Mouse (Mus musculus) neural tube, embryonic 13.5 days (tissue): Measurements from ENCODE around the gene Pdzrn3. TPM values are rescaled to one million over a fixed set of nuclear protein-coding genes. Genes with fewer than 3 reads are reported as not detected.

Experiments
- ATAC-seq: fragments of 200-750 bp; cut with Nextera tagmentation; 2 replicates; pipeline ENCODE4 v1.8.0; 2017; ENCODE audit warnings: low read depth, mild to moderate bottlenecking, moderate TSS enrichment, moderate library complexity
- H3K27ac ChIP-seq: fragments of 300-500 bp; sonication (generic); replicated peaks from 2 replicates; pipeline ENCODE4 v1.5.1; 2015; ENCODE audit warnings: moderate library complexity, mild to moderate bottlenecking, inconsistent platforms
- H3K27me3 ChIP-seq: fragments of 300-500 bp; sonication (generic); 2 replicates; pipeline ENCODE4 v1.6.1; 2015; ENCODE audit warnings: mild to moderate bottlenecking, inconsistent platforms
- H3K36me3 ChIP-seq: fragments of 300-500 bp; sonication (generic); 2 replicates; pipeline ENCODE4 v1.6.1; 2015; ENCODE audit warnings: mild to moderate bottlenecking, inconsistent platforms
- H3K4me1 ChIP-seq: fragments of 300-500 bp; sonication (generic); replicated peaks from 2 replicates; pipeline ENCODE4 v1.6.1; 2015; ENCODE audit warnings: inconsistent platforms
- H3K4me2 ChIP-seq: fragments of 300-500 bp; sonication (generic); 2 replicates; pipeline ENCODE4 v1.6.1; 2015; ENCODE audit warnings: inconsistent platforms, mild to moderate bottlenecking, moderate library complexity
- H3K4me3 ChIP-seq: fragments of 300-500 bp; sonication (generic); 2 replicates; pipeline ENCODE4 v1.5.1; 2015; ENCODE audit warnings: mild to moderate bottlenecking, inconsistent platforms
- H3K9ac ChIP-seq: fragments of 300-500 bp; sonication (generic); 2 replicates; pipeline ENCODE4 v1.6.1; 2015; ENCODE audit warnings: moderate library complexity, mild to moderate bottlenecking, inconsistent platforms
- H3K9me3 ChIP-seq: fragments of 300-500 bp; sonication (generic); 2 replicates; pipeline ENCODE4 v1.6.1; 2016; ENCODE audit warnings: inconsistent platforms
- WGBS: fragments of 180-500 bp; shearing (Covaris S2); methylation state at CpG from one replicate; pipeline ENCODE4 v1.1.7; 2015; 5-methylcytosine and 5-hydroxymethylcytosine counted together
- polyA plus RNA-seq: library from polyadenylated mRNA; unstranded; fragments of >200 nt; fragmentation: Nextera tagmentation; extraction: Ambion mirVana; gene quantifications from 2 replicates; pipeline ENCODE4 v1.2.1, GENCODE M21; 2015

The Pdzrn3 gene
- polyA plus RNA-seq, 1 experiment from 2014 or later: 25.5 TPM

GRCm38 (mm10) chr6:101384958-101385357, 7.3 kb upstream of the Pdzrn3 start:
- peak; percentile 69 for ATAC-seq
- 56% methylated on average over 7 of the region's 7 CpGs for WGBS
- Histone ChIP-seq H3K36me3 (no peaks in the 10 kb centered on the region), H3K4me1 (peaks cover 19% of the 10 kb centered on the region), H3K4me2 (no peak overlapping the region), H3K9me3 (no peaks in the 10 kb centered on the region), H3K9ac (no peak overlapping the region), H3K4me3 (no peak overlapping the region), H3K27me3 (peaks cover 4% of the 10 kb centered on the region; the same call in 1 of the 2 replicates), H3K27ac (peak overlapping the region; percentile 53; the same call in 1 of the 2 replicates)

- 65% methylated on average over 6 of the region's 6 CpGs for WGBS
- Histone ChIP-seq H3K9me3 (no peaks in the 10 kb centered on the region), H3K4me3 (no peak overlapping the region), H3K36me3 (no peaks in the 10 kb centered on the region), H3K27ac (0 out of 2 replicates have a peak overlapping the region, but pooled peaks have one; percentile 53), H3K27me3 (peaks cover 7% of the 10 kb centered on the region; the same call in 1 of the 2 replicates), H3K4me2 (no peak overlapping the region), H3K9ac (no peak overlapping the region), H3K4me1 (peaks cover 19% of the 10 kb centered on the region)
- ATAC-seq: no peak
Measured at GRCm38 (mm10) chr6:101384476-101384875, 6.8 kb upstream of the Pdzrn3 start.

DNA sequence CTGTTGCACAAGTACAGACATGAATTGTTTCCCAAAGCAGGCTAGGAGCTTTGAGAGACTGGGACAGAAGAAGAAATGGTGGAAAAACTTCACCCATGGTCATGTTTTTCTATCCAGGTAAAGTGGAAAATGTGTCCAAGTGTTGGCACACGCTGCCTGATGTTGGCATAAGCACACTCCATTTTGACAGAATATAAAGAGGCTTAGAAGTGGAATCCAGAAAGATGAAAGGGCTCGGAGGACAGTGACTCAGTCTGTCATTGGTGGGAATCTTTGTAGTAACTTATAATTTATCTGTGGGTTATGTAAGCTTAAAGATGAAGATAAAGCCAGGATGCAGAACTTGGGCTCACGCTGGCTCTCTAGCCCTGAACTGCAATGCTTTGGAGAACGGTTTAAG, 5.2 kb upstream of the Pdzrn3 start:
- Histone ChIP-seq H3K27me3 (peaks cover 12% of the 10 kb centered on the region), H3K36me3 (no peaks in the 10 kb centered on the region), H3K4me2 (no peak overlapping the region), H3K9me3 (no peaks in the 10 kb centered on the region), H3K27ac (no peak overlapping the region), H3K9ac (no peak overlapping the region), H3K4me1 (peaks cover 24% of the 10 kb centered on the region), H3K4me3 (no peak overlapping the region)
- ATAC-seq: no peak
- 83% methylated on average over 4 of the region's 4 CpGs for WGBS

DNA sequence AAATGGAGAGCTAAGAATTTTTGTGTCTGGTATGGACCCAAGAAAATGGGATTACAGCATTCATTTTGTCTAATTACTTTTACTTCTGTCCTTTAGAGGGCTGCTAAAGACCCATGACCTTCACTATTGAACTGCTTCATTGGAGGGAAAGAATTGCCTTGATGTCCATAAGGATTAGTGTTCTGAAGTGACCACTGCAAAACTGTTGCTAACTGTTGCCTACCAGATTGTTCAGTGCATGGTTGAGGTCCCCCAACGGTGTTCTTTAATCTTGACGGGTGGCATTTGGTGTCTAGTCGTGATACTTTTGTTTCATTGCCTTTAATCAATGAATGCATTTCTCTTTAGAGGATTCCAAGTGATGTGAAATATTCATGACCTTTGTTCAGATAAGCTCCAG, 1.8 kb upstream of the Pdzrn3 start:
- peaks cover 37% of the 10 kb centered on the region for H3K4me1 ChIP-seq
- ATAC-seq: no peak
- H3K36me3 ChIP-seq: no peaks in the 10 kb centered on the region
- H3K27me3 ChIP-seq: peaks cover 21% of the 10 kb centered on the region
- no peak overlapping the region for H3K4me2 ChIP-seq
- H3K9me3 ChIP-seq: no peaks in the 10 kb centered on the region
- 54% methylated on average over 3 of the region's 3 CpGs for WGBS
- no peak overlapping the region for H3K4me3 ChIP-seq
- no peak overlapping the region for H3K27ac ChIP-seq
- H3K9ac ChIP-seq: no peak overlapping the region

DNA sequence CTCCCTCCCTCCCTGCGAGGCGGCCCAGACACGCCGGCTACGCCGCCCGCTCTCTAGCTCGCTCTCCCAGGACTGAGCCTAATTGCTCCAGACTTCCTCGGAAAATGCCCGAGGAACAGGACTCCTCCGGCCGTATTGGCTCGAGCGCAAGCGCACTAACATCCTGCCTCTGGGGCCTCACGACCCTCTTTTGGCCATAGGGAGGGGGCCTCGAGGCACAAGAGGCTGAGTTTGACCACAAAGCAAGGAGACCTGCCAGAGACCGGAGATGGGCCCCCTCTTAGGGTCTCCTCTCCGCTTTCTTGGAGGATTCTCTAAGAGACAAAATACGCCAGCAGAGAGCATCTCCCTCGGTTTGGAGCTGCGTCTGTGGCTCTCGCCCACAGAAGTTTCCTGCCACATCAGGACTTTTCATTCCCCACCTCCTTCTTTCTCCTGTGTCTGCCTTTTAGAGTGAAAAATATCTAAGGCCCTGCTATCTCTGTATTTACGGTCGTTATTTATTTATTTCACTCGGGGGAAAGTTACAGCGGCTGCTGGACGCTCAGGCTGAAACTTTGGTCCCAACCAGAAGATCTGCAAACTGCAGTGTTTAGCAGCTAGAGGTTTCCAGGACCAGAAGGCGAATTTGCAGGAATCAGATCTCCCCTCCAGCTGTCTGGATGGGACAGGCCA, 375 bp upstream of the Pdzrn3 start:
- H3K36me3 ChIP-seq: no peaks in the 10 kb centered on the region
- peaks cover 44% of the 10 kb centered on the region for H3K4me1 ChIP-seq
- H3K4me3 ChIP-seq: peak overlapping the region; percentile 58
- under 1% methylated on average over 26 of the region's 29 CpGs for WGBS
- peak overlapping the region; percentile 84 for H3K27ac ChIP-seq
- no peaks in the 10 kb centered on the region for H3K9me3 ChIP-seq
- H3K9ac ChIP-seq: peak overlapping the region; percentile 74
- peak overlapping the region; percentile 98 for H3K4me2 ChIP-seq
- H3K27me3 ChIP-seq: peaks cover 21% of the 10 kb centered on the region
- ATAC-seq: peak; percentile 90

- WGBS: 2% methylated on average over 10 of the region's 10 CpGs
- no peaks in the 10 kb centered on the region for H3K36me3 ChIP-seq
- peak overlapping the region; percentile 74 for H3K9ac ChIP-seq
- peaks cover 21% of the 10 kb centered on the region for H3K27me3 ChIP-seq
- peaks cover 44% of the 10 kb centered on the region for H3K4me1 ChIP-seq
- peak overlapping the region; percentile 98 for H3K4me2 ChIP-seq
- no peaks in the 10 kb centered on the region for H3K9me3 ChIP-seq
- peak; percentile 7; the same call in 1 of the 2 replicates for ATAC-seq
- peak overlapping the region; percentile 84; the same call in 1 of the 2 replicates for H3K27ac ChIP-seq
- H3K4me3 ChIP-seq: peak overlapping the region; percentile 58
Measured at GRCm38 (mm10) chr6:101376511-101377166, 1.1 kb downstream of the Pdzrn3 start.

- peak overlapping the region; percentile 74; the same call in 1 of the 2 replicates for H3K9ac ChIP-seq
- peaks cover 44% of the 10 kb centered on the region for H3K4me1 ChIP-seq
- H3K4me3 ChIP-seq: peak overlapping the region; percentile 58
- no peak overlapping the region for H3K27ac ChIP-seq
- H3K9me3 ChIP-seq: no peaks in the 10 kb centered on the region
- no peak for ATAC-seq
- peak overlapping the region; percentile 98 for H3K4me2 ChIP-seq
- H3K27me3 ChIP-seq: peaks cover 21% of the 10 kb centered on the region
- WGBS: 39% methylated on average over 10 of the region's 10 CpGs
- no peaks in the 10 kb centered on the region for H3K36me3 ChIP-seq
Measured at GRCm38 (mm10) chr6:101376049-101376448, 1.6 kb downstream of the Pdzrn3 start.

GRCm38 (mm10) chr6:101374721-101375120, 3.0 kb downstream of the Pdzrn3 start:
- Histone ChIP-seq H3K9ac (peak overlapping the region; percentile 2), H3K27me3 (peaks cover 17% of the 10 kb centered on the region), H3K4me3 (peak overlapping the region; percentile 27), H3K4me1 (peaks cover 44% of the 10 kb centered on the region), H3K9me3 (no peaks in the 10 kb centered on the region), H3K4me2 (peak overlapping the region; percentile 46), H3K36me3 (no peaks in the 10 kb centered on the region), H3K27ac (peak overlapping the region; percentile 46)
- WGBS: 3% methylated on average over 7 of the region's 7 CpGs
- ATAC-seq: no peak

- peaks cover 11% of the 10 kb centered on the region for H3K27me3 ChIP-seq
- H3K27ac ChIP-seq: no peak overlapping the region
- H3K4me3 ChIP-seq: peak overlapping the region; percentile 27; the same call in 1 of the 2 replicates
- peaks cover 44% of the 10 kb centered on the region for H3K4me1 ChIP-seq
- H3K4me2 ChIP-seq: peak overlapping the region; percentile 46
- H3K9ac ChIP-seq: no peak overlapping the region
- ATAC-seq: no peak
- no peaks in the 10 kb centered on the region for H3K9me3 ChIP-seq
- 78% methylated on average over 1 of the region's 1 CpGs for WGBS
- H3K36me3 ChIP-seq: no peaks in the 10 kb centered on the region
Measured at GRCm38 (mm10) chr6:101374186-101374585, 3.5 kb downstream of the Pdzrn3 start.

DNA sequence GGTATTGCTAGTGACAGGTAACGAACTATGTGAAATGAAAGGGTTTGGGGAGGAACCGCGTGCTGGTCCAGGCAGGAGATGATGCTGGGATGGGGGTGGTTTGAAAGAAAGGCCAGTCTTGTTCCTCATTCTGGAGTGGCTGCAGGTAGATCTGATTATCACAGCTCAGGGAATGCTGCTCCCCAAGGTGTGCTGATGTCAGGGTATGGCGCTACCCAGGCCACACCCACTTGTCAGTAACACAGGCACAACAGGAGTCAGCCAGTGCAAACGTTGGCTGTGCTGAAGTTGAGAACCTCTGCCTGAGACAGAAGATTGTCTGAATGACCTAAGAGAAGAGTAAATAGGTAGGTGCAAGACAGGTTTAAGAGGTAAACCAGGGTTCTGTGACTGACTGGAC, 4.7 kb downstream of the Pdzrn3 start:
- H3K4me1 ChIP-seq: peaks cover 39% of the 10 kb centered on the region
- no peak for ATAC-seq
- peaks cover 9% of the 10 kb centered on the region for H3K27me3 ChIP-seq
- no peak overlapping the region for H3K27ac ChIP-seq
- 83% methylated on average over 5 of the region's 5 CpGs for WGBS
- no peak overlapping the region for H3K4me2 ChIP-seq
- no peaks in the 10 kb centered on the region for H3K36me3 ChIP-seq
- no peak overlapping the region for H3K4me3 ChIP-seq
- H3K9me3 ChIP-seq: no peaks in the 10 kb centered on the region
- no peak overlapping the region for H3K9ac ChIP-seq

DNA sequence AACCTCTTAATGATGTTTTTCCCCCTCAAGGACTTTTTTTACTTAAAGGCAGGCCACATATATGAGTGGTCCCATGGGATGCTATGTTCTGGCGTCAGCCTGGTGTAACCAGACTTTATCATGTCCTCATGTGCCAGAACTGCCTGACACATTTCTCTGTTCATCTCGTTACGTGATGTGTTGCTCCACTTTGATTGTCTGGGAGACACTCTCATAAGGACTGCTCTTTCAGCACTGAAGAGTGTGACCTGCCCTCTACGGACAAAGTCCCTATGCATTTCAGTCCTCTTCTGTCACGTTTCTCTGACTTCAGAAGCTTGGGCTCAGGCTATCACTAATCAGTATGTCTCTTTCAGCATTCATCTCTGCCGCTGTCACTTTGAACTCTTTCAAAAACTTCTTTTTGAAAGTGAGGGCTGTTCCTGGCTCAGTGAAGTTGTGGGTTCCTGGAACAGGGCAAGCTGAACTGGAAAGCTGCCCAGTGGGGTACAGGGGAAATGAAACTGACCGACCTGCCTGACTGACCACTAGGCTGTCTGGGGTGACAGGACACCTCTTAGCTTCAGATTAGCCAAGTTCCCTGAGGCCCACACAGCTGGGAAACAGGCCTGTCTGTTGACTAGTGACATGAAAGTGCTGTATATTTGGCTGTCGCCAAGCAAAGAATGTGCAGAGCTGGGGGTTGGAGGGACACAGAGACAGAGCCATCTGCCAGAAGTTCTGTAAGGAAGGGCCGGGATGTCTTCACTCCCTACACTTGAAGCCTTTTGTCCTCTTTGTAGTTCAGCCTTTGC, 10.7 kb downstream of the Pdzrn3 start:
- no peak overlapping the region for H3K4me3 ChIP-seq
- H3K27ac ChIP-seq: 0 out of 2 replicates have a peak overlapping the region, but pooled peaks have one; percentile 23
- peaks cover 22% of the 10 kb centered on the region for H3K4me1 ChIP-seq
- no peak overlapping the region for H3K4me2 ChIP-seq
- ATAC-seq: peak; percentile 19; the same call in 1 of the 2 replicates
- H3K27me3 ChIP-seq: no peaks in the 10 kb centered on the region
- no peaks in the 10 kb centered on the region for H3K9me3 ChIP-seq
- no peak overlapping the region for H3K9ac ChIP-seq
- no peaks in the 10 kb centered on the region for H3K36me3 ChIP-seq
- WGBS: 44% methylated on average over 9 of the region's 9 CpGs

DNA sequence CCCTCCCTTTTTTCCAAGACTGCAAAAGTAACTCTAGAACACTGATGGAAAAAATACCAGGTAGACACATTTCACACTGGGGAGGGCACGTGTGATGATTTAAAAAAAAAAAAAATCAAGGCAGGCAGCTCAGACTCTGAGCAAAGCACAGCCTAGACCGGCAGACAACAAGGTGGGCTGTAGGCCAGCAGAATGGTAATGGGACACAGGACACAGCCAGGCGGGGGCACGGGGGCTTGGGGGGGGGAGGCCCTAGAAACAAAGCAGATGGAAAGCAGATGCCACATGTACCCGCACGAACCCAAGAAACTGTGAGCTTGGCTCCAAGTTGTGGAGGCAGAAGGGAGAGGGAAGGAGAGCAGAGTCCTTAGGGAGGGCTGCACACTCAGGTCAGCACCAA, 11.9 kb downstream of the Pdzrn3 start:
- H3K9ac ChIP-seq: no peak overlapping the region
- no peak for ATAC-seq
- H3K4me3 ChIP-seq: no peak overlapping the region
- whole genome bisulfite sequencing: 76% methylated on average over 6 of the region's 6 CpGs
- H3K4me2 ChIP-seq: no peak overlapping the region
- H3K36me3 ChIP-seq: no peaks in the 10 kb centered on the region
- H3K4me1 ChIP-seq: peaks cover 22% of the 10 kb centered on the region
- H3K27me3 ChIP-seq: no peaks in the 10 kb centered on the region
- no peaks in the 10 kb centered on the region for H3K9me3 ChIP-seq
- no peak overlapping the region for H3K27ac ChIP-seq
